Mouse (Mus musculus) heart, embryonic 13.5 days (tissue): ENCODE measurements around the gene Wbp4. TPM values are rescaled to one million over a fixed set of nuclear protein-coding genes. Genes with fewer than 3 reads are reported as not detected.
"Not testable (repeated sequence)": the region's sequence is repeated elsewhere in the genome, so short reads cannot be mapped to it uniquely, and the experiment has no call there.

ENCODE experiments used
- ATAC-seq: fragments of 200-750 bp; cut with Nextera tagmentation; 2 replicates; pipeline ENCODE4 v1.8.0; 2017; ENCODE audit warnings: moderate TSS enrichment; ENCODE audit not compliant: insufficient number of reproducible peaks, low FRiP score, low TSS enrichment; ENCODE audit errors: extremely low read depth
- H3K27ac ChIP-seq: fragments of 300-500 bp; sonication (generic); replicated peaks from 2 replicates; pipeline ENCODE4 v1.5.1; 2015; ENCODE audit warnings: moderate library complexity, mild to moderate bottlenecking, inconsistent platforms
- H3K27me3 ChIP-seq: fragments of 300-500 bp; sonication (generic); replicated peaks from 2 replicates; pipeline ENCODE4 v1.6.1; 2015; ENCODE audit warnings: mild to moderate bottlenecking, inconsistent platforms
- H3K36me3 ChIP-seq: fragments of 300-500 bp; sonication (generic); 2 replicates; pipeline ENCODE4 v1.6.1; 2015; ENCODE audit warnings: mild to moderate bottlenecking, inconsistent platforms
- H3K4me1 ChIP-seq: fragments of 300-500 bp; sonication (generic); 2 replicates; pipeline ENCODE4 v1.6.1; 2015; ENCODE audit warnings: inconsistent platforms
- H3K4me2 ChIP-seq: fragments of 300-500 bp; sonication (generic); 2 replicates; pipeline ENCODE4 v1.6.1; 2015; ENCODE audit warnings: inconsistent platforms, mild to moderate bottlenecking, moderate library complexity
- H3K4me3 ChIP-seq: fragments of 300-500 bp; sonication (generic); 2 replicates; pipeline ENCODE4 v1.5.1; 2015; ENCODE audit warnings: moderate library complexity, mild to moderate bottlenecking, inconsistent platforms
- H3K9ac ChIP-seq: fragments of 300-500 bp; sonication (generic); 2 replicates; pipeline ENCODE4 v1.6.1; 2015; ENCODE audit warnings: inconsistent platforms, mild to moderate bottlenecking, moderate library complexity
- H3K9me3 ChIP-seq: fragments of 300-500 bp; sonication (generic); 2 replicates; pipeline ENCODE4 v1.6.1; 2016; ENCODE audit warnings: inconsistent platforms
- WGBS: fragments of 180-500 bp; shearing (Covaris S2); methylation state at CpG from one replicate; pipeline ENCODE4 v1.1.7; 2015; ENCODE audit warnings: mixed read lengths; 5-methylcytosine and 5-hydroxymethylcytosine counted together
- polyA plus RNA-seq: library from polyadenylated mRNA; unstranded; fragments of >200 nt; fragmentation: Nextera tagmentation; extraction: Ambion mirVana; gene quantifications from 2 replicates; pipeline ENCODE4 v1.2.1, GENCODE M21; 2015

Wbp4 gene
- polyA plus RNA-seq, result 24.5 and 26.4 TPM in 2 replicates

DNA sequence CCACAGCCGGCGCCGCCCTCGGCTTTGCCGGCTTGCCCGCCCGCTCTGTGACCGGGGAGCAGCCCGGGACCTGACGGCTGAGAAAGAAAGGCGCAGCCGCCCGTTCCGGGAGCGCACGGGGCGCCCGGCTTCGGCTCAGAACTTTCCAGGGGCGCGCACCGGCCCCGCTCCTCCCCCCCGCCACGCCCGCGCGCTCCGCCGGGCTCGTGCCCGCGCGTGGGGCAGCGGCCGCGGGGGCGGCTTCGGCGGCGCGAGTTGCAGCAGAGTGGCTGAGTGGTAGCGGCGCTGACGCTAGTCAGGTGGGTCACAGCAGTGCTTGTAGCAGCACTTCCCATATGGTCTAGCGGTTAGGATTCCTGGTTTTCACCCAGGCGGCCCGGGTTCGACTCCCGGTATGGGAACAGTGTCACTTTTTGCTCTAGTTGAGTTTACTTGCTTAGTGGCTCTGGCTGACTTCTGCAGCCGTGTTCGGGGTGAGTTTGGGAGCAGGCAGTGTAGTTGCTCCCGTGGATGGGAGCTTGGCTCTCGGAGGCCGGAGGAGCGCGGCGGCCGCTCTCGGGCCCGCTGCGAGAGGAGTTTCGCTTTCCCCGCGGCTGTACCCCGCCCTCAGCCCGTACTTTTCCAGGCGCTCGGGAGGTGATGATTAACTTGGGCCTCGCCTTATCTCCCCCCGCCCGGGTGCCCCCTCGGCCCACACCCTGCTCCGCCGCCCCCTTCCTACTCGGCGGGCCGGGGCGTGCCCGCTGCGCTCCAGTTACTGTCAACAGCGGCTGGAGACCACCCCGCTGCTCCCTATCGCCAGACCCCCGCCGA lies at the start of gene Wbp4:
Gene Wbp4 (minus strand): TSS at position 182 of the 813 bp plus-strand sequence.
- H3K9me3 ChIP-seq, result no peaks in the 10 kb centered on the region
- peak within 1 kb of the TSS; percentile 71 for H3K4me2 ChIP-seq
- H3K27me3 ChIP-seq, result no peaks in the 10 kb centered on the region
- peak; percentile 81 for ATAC-seq
- peaks cover 45% of the 10 kb centered on the region for H3K4me1 ChIP-seq
- H3K9ac ChIP-seq, result peak within 1 kb of the TSS; percentile 95
- peak within 1 kb of the TSS; percentile 84 for H3K4me3 ChIP-seq
- under 1% methylated on average over 68 of the region's 86 CpGs for WGBS
- peak within 1 kb of the TSS; percentile 100 for H3K27ac ChIP-seq
- peaks cover 22% of the 10 kb centered on the region for H3K36me3 ChIP-seq

DNA sequence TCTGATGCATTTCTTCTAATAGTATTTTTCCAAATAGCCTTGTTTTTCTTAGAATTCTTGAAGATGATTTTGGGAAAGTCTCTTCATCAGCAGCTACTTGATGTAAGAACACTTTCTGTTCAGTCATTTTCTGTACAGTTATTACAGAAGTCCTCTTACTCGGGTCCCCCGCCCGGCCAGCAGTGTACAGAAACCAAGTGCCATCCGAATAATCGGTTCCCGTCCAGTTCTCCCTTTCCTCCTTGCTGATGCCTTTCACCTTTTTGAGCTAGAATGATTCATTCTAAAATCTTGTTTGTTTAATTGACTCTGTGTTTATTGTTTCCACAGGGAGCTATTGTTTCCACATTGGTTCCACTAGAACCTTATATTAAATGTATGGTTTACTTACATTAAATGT lies 49.4 kb upstream of the Wbp4 start:
- ATAC-seq, result no peak

DNA sequence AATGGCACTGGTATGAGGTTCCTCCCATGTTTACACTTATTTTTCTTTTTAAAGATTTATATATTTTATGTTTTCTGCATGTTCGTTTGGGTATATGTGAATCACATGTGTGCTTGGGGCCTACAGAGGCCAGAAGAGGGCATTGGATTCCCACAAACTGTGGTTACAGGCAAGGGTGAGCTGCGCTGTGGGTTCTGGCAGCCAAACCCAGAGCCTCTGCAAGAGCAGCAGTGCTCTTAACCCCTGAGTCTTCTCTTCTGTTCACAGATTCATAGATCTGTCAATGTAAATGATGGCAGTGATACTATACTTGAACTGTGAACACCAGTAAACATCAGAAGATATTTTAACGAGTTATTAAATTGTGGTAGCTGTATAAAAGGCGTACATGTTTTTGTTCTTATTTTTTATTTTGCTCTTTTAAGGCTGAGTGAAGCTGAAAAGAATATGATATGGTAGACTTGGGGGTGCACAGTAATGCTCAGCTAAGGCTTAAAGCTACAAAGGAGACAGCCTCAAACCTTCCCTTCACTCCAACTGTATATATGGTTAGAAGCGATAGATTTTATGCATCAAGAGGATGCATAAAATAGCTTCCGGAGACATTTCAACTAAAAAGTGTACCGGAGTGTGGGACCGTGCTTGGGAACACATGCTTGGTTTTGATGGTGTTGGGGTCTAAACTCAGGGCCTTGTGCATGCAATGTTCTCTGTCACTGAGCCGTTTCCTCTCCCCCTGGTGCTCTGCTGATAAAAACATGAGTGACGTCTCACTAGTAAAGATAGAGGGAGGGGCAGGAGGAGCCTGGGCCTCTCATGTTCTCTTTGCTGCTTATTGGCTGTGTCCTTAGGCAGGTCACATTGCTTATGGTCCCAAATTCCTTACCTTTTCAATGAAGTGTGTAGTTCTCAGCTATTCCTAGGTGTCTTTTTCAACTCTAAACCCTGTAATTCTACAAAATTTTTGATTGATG lies 48.5 kb upstream of the Wbp4 start:
- H3K9me3 ChIP-seq, result no peaks in the 10 kb centered on the region
- peaks cover 38% of the 10 kb centered on the region for H3K4me1 ChIP-seq
- ATAC-seq, result no peak; the same call in 1 of the 2 replicates
- no peaks in the 10 kb centered on the region for H3K36me3 ChIP-seq
- peak overlapping the region; percentile 32; the same call in 1 of the 2 replicates for H3K27ac ChIP-seq
- H3K9ac ChIP-seq, result no peak overlapping the region
- H3K27me3 ChIP-seq, result no peaks in the 10 kb centered on the region
- H3K4me3 ChIP-seq, result no peak overlapping the region
- no peak overlapping the region; the same call in 1 of the 2 replicates for H3K4me2 ChIP-seq
- WGBS, result 69% methylated on average over 10 of the region's 10 CpGs

More for the DNA sequence above, 49.4 kb upstream of the Wbp4 start:
- Histone ChIP-seq H3K9me3 (no peaks in the 10 kb centered on the region), H3K4me3 (no peak overlapping the region), H3K27ac (no peak overlapping the region), H3K27me3 (no peaks in the 10 kb centered on the region), H3K4me2 (no peak overlapping the region), H3K36me3 (no peaks in the 10 kb centered on the region), H3K9ac (no peak overlapping the region), H3K4me1 (peaks cover 45% of the 10 kb centered on the region)
- WGBS, result 89% methylated on average over 6 of the region's 6 CpGs

DNA sequence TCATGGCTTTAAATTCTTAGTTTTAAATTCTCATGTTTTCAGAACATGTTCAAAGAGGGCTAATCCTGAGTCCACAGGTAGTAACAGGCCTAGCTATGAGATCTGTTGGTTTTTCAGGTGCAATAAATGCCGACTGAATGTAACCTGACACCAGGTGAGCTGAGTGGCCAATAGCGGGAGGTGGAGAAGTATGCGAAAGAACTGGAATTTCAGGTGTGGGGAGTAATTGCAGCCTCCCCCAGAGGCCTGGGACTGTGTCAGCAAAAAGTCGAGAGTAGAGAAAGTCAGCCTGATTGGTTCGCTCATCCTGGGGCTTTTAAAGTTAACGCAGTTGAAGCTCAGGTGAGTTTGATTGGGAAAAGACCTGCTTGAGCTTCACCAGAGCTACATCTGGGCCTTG lies 46.4 kb upstream of the Wbp4 start:
- Histone ChIP-seq H3K27ac (no peak overlapping the region), H3K9me3 (no peaks in the 10 kb centered on the region), H3K4me3 (no peak overlapping the region), H3K4me1 (peaks cover 19% of the 10 kb centered on the region), H3K9ac (no peak overlapping the region), H3K27me3 (no peaks in the 10 kb centered on the region), H3K36me3 (no peaks in the 10 kb centered on the region), H3K4me2 (no peak overlapping the region)
- WGBS, result 60% methylated on average over 6 of the region's 6 CpGs
- no peak for ATAC-seq

DNA sequence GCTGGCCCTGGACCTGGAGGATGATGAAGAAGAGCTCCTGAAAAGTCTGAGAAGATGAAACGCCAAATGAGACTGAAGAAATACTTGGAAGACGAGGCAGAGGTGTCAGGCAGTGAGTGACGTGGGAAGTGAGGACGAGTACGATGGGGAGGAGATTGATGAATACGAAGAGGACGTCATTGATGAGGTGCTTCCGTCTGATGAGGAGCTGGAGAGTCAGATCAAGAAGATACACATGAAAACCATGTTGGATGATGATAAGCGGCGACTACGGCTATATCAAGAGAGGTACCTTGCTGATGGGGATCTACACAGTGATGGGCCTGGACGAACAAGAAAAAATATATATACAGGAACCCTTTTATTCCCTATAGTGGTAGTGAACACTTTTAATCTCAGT lies 44.8 kb upstream of the Wbp4 start:
- 84% methylated on average over 12 of the region's 12 CpGs for WGBS
- ATAC-seq, H3K9me3 ChIP-seq, H3K4me2 ChIP-seq, H3K27me3 ChIP-seq, H3K9ac ChIP-seq, H3K36me3 ChIP-seq, H3K4me3 ChIP-seq, H3K27ac ChIP-seq: not testable (repeated sequence)
- H3K4me1 ChIP-seq, result peaks cover 31% of the 10 kb centered on the region

DNA sequence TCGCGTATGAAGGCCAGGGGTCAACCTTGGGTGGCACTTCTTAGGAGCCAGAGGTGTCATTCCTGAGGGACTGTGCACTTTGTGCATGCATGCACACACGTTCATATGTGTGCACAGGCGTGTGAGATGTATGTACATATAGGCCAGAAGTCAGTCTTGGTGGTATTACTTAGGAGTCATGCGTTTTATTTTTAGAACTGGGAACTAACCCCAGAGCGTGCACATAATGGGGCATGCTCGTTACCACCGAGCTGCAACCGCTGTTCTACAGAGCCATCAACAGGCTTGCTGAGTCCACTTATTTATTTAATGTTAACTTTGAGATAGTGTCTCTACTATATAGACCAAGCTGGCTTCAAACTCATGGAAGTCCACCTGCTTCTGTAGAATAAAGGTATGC lies 41.1 kb upstream of the Wbp4 start:
- 0 out of 2 replicates have a peak overlapping the region, but pooled peaks have one; percentile 4 for H3K4me2 ChIP-seq
- no peak overlapping the region for H3K9ac ChIP-seq
- peaks cover 30% of the 10 kb centered on the region for H3K4me1 ChIP-seq
- H3K27me3 ChIP-seq, result no peaks in the 10 kb centered on the region
- no peak for ATAC-seq
- H3K27ac ChIP-seq, result 0 out of 2 replicates have a peak overlapping the region, but pooled peaks have one; percentile 52
- no peaks in the 10 kb centered on the region for H3K36me3 ChIP-seq
- WGBS, result 74% methylated on average over 9 of the region's 9 CpGs
- H3K4me3 ChIP-seq, result no peak overlapping the region
- H3K9me3 ChIP-seq, result no peaks in the 10 kb centered on the region

DNA sequence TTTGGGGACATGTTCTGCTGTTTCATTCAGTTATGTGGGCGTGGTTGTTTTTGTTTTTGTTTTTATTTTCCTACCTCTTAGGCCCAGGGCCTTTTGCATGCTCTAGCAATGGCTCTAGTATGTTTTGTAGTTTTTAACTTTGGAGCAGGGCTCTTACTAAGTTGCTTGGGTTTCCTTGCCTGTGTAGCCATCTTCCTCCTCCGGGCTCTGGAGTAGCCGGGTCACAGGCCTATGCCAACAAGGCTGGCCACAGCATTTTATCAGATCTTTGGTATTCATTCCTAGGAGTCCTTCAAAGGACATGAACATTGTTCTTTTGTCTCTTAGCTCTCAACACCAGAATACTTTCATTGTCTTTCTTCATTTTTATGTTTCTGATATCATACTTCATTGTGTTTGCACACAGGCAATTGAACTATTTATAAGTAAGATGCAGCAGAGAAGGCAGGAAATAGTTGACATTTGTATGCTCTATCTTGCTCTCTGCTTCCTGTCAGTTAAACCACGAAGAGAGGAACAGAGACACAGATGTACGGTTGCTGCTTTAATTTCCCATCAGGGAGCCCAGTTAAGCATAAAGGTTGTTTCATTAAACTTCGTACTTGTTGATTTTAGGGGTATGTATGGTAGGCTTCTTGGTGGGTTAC lies 40.3 kb upstream of the Wbp4 start:
- Histone ChIP-seq H3K36me3 (no peaks in the 10 kb centered on the region), H3K4me1 (peaks cover 30% of the 10 kb centered on the region), H3K9ac (peak overlapping the region; percentile 34), H3K4me3 (no peak overlapping the region), H3K27ac (peak overlapping the region; percentile 52), H3K27me3 (no peaks in the 10 kb centered on the region), H3K9me3 (no peaks in the 10 kb centered on the region), H3K4me2 (no peak overlapping the region; the same call in 1 of the 2 replicates)
- ATAC-seq, result no peak
- 53% methylated on average over 6 of the region's 6 CpGs for WGBS

DNA sequence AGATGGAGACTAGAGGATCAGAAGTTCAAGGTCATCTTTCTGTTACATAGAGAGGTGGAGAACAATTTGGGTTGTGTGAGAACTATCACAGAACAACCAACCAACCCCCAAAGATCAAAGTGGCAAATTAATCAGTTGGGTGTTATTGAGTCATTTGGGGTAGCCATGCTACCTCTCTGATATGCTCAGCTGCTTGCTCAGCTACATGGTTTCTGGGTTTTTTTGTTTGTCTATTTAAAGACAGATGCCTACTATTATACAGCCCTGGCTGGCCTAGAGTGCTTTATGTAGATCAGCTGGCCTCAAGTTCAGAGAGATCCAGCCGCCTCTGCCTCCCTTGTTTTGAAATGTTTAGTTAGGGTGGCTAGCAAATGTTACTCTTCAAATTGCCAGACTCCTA lies 39.7 kb upstream of the Wbp4 start:
- no peak overlapping the region for H3K4me3 ChIP-seq
- no peaks in the 10 kb centered on the region for H3K36me3 ChIP-seq
- H3K9me3 ChIP-seq, result no peaks in the 10 kb centered on the region
- H3K27me3 ChIP-seq, result no peaks in the 10 kb centered on the region
- no peak for ATAC-seq
- H3K4me1 ChIP-seq, result peaks cover 30% of the 10 kb centered on the region
- H3K27ac ChIP-seq, result peak overlapping the region; percentile 52
- 94% methylated on average over 1 of the region's 1 CpGs for WGBS
- H3K9ac ChIP-seq, result no peak overlapping the region
- H3K4me2 ChIP-seq, result no peak overlapping the region

DNA sequence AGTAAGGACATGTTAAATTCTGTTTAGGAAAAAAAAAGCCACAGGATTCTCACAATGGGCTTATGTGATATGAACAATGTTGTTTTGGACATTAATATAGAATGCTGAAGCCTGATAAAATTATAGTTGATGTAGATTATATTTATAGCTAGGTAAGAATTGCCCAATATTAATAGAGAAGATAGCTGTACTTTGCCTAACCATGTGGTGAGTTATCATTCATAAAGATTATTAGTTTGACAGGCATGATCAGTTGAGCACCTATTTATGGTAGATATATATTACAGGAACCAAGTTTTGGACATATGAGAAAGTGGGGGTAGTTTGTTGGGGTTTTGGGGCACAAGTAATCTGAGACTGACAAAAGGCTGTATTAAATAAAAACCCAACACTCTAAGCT lies 39.3 kb upstream of the Wbp4 start:
- H3K36me3 ChIP-seq, result no peaks in the 10 kb centered on the region
- no peak overlapping the region for H3K27ac ChIP-seq
- ATAC-seq, result no peak
- H3K27me3 ChIP-seq, result no peaks in the 10 kb centered on the region
- H3K4me2 ChIP-seq, result no peak overlapping the region
- no peaks in the 10 kb centered on the region for H3K9me3 ChIP-seq
- H3K4me3 ChIP-seq, result no peak overlapping the region
- no peak overlapping the region for H3K9ac ChIP-seq
- peaks cover 30% of the 10 kb centered on the region for H3K4me1 ChIP-seq

DNA sequence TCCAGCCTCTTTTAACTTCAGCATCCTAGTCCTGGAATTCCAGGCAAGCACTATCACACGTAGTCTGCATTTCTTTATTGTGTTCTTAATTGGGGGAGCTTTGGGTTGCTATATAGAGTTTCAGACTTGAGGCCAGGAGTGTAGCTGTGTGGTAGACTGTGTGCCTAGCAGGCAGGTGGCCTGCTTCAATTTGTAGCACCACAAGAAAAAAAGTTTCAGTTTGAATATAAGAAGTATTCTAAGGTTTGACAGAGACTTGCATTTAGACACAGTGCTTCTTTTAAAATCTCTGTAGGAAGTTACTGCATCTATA lies 38.3 kb upstream of the Wbp4 start:
- H3K4me2 ChIP-seq, result peak overlapping the region; percentile 5; the same call in 1 of the 2 replicates
- H3K4me3 ChIP-seq, result no peak overlapping the region
- no peaks in the 10 kb centered on the region for H3K9me3 ChIP-seq
- no peak overlapping the region for H3K27ac ChIP-seq
- no peak overlapping the region for H3K9ac ChIP-seq
- ATAC-seq, result no peak
- WGBS, result 56% methylated on average over 1 of the region's 1 CpGs
- peaks cover 30% of the 10 kb centered on the region for H3K4me1 ChIP-seq
- H3K27me3 ChIP-seq, result no peaks in the 10 kb centered on the region
- no peaks in the 10 kb centered on the region for H3K36me3 ChIP-seq
